Mouse (Mus musculus): ENCODE results near the gene Prss16. TPM values are rescaled to one million over a fixed set of nuclear protein-coding genes. Genes with fewer than 3 reads are reported as not detected.
A peak's percentile ranks its signal among the peaks of the same experiment; 100 is the strongest.

The Prss16 gene
- polyA plus RNA-seq, 1 experiment = 0.08 TPM

DNA sequence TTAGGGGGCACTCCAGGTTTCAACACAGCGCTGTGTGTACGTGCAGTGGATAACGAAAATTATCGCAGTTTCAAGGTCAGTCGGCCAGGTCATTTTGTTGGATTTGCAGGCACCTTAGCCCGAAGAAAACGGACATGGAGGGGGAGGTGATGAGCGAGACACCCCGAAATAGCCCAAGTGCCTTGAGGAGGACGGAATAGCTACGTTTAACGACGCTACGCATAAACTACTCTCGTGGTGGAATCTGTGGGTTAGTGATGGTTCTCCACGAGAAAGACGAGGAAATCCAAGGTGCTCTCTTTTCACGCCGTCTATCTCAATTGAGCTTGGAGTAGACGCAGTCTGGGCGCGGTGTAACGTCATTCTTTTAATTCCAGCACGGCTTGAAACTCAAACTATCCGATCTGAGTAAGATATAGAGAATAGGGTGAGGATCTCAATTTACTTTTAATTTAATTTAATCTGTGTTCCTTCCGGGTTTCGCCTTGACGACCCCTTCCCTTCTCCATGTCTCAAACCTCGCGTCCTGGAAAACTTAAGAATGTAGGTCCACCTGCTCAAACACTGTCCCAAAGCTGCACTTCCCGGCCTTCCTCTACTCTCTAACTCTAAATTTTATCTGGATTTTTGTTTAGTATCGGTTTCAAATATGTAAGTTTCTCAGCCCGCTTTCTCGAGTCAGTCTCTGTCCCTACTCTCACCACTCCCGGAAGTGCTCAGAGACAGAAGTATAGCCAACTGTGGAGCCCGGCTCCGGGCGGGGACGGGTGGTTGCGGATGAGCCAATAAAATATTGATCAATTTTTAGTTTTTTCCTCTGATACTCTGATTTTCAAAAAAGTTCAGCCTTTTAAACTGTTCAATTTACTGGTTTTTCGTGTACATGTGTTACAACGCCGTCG is 10.6 kb upstream of the Prss16 start:
- TF ChIP-seq CTCF (IDR thresholded peaks at IDR 0.05; ENCODE audit: borderline replicate concordance, extremely low read depth, insufficient read depth, insufficient read length) = no peak
- no peak for TF ChIP-seq POLR2A (IDR thresholded peaks at IDR 0.05; ENCODE audit: borderline replicate concordance, extremely low read depth, insufficient read depth, insufficient read length, poor library complexity, severe bottlenecking)
- no peak for DNase-seq (ENCODE audit: low read depth)

DNA sequence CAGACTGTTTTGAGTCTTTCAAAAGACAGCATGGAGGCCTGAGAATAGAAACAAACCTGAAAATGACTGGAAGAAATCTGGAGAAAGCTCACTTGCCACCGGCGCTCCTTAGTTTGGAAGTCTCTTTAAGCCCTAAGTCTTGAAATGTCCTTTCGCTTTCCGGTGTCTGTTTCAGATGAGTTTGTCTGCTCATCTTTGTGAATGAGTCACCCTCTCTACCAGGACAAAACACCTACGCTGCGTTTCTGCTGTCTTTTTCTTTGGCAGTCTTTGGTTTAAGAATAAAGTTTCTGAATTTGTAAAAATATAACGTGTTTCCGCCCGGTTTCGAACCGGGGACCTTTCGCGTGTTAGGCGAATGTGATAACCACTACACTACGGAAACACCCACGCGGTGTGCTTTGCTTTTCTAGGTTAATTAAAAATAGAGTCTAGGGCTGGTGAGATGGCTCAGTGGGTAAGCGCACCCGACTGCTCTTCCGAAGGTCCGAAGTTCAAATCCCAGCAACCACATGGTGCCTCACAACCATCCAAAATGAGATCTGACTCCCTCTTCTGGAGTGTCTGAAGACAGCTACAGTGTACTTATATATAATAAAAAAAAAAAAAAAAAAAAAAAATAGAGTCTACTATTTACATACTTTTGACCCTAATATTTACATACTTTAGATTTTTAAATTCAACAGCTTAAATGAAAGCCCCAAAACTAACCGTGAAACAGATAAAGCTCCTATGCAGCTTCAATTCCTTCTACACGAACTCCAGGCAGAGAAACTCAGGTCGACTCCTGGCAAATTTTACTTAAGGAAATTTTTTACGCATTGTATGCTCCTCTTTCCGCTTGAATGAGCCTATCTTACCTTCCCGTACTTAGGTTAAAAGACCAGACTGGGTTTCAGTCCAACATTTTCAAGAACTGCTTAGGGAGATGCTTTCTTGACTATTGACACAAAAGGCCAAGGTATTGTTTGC is 6.2 kb upstream of the Prss16 start:
- no peak for TF ChIP-seq POLR2A (IDR thresholded peaks at IDR 0.05; ENCODE audit: borderline replicate concordance, extremely low read depth, insufficient read depth, insufficient read length, poor library complexity, severe bottlenecking)
- TF ChIP-seq CTCF (IDR thresholded peaks at IDR 0.05; ENCODE audit: borderline replicate concordance, extremely low read depth, insufficient read depth, insufficient read length) = no peak
- DNase-seq (ENCODE audit: low read depth) = peak; percentile 77

DNA sequence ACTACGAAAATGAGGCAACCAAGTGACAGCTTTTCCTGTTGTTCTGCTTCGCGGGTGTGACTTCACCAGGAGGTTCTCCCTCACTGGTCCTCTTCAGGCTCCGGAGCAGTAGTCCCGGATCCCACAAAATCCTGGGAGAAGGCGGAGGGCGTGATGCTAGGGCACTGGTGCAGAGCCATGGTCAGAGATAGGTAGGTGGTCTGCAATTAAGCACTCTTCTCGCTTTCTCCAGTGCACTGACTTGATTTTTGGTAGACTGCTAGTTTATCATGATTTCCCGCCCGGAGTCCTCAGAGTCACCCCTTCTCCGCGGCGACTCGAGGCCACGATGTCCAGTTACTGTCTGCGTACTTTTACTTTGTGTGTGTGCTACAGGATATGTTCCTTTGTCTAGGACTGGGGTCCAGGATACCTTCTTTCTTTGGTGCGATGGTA is 4.9 kb upstream of the Prss16 start:
- peak; percentile 47 for DNase-seq (ENCODE audit: low read depth)
- TF ChIP-seq POLR2A (IDR thresholded peaks at IDR 0.05; ENCODE audit: borderline replicate concordance, extremely low read depth, insufficient read depth, insufficient read length, poor library complexity, severe bottlenecking) = no peak
- no peak for TF ChIP-seq CTCF (IDR thresholded peaks at IDR 0.05; ENCODE audit: borderline replicate concordance, extremely low read depth, insufficient read depth, insufficient read length)

DNA sequence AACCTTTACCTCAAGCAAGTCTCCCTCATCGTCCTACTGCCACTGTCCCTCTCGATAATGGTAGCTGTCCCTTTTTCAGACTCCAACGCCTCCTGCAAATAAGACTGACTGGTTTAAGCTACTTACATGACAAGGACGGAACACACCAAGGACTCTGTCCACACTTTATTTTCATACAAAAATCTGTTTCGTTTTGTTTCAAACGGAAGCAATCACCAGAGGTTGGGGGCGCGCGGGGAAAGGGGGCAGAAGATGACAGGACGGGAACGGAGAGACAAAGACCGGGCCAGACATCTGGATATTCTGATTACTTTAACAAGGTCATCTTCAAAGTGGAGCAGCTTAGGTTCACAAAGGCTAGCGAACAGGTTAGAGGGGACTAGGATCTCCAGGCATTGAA is 4.2 kb upstream of the Prss16 start:
- DNase-seq (ENCODE audit: low read depth) = peak; percentile 51
- no peak for TF ChIP-seq CTCF (IDR thresholded peaks at IDR 0.05; ENCODE audit: borderline replicate concordance, extremely low read depth, insufficient read depth, insufficient read length)
- no peak for TF ChIP-seq POLR2A (IDR thresholded peaks at IDR 0.05; ENCODE audit: borderline replicate concordance, extremely low read depth, insufficient read depth, insufficient read length, poor library complexity, severe bottlenecking)

DNA sequence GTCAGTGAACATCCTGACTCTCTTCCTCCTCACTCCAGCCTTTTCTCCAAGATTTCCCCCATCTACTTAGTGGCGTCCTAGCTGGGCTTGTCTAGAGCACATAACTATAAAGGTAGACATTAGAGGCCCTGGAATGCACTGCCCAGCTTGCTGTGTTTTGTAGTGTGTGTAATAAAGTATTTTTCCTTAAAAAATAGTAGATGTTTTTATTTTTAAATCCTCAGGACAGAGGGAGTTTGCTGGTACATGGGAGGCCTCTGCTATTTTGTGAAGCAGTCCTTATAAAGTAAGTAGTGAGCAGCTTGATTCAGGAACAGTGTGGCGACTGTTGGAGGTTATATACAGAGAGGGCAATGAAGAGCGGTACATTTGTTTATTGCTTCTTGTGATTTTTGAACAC is 835 bp downstream of the Prss16 start:
- DNase-seq (ENCODE audit: low read depth) = no peak
- TF ChIP-seq CTCF (IDR thresholded peaks at IDR 0.05; ENCODE audit: borderline replicate concordance, extremely low read depth, insufficient read depth, insufficient read length) = no peak
- no peak for TF ChIP-seq POLR2A (IDR thresholded peaks at IDR 0.05; ENCODE audit: borderline replicate concordance, extremely low read depth, insufficient read depth, insufficient read length, poor library complexity, severe bottlenecking)

DNA sequence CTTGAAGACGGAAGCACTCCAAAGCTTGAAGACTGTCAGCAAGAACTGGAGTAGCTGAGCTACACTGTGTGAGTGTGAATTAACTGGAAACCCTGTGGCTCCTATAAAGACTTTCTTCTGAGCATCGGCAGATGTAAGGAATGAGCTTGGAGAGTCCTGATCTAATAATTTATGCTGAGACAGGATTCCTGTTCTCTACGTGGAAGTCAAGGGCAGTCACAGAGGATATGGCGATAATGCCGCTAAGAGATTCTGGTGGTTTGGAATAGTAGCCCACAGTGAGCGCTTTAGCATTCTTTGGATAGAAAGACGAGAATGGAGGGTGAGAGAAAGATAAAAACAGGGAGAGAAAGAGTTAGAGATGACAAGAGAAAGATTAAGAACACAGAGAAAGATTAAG is 1.7 kb downstream of the Prss16 start:
- no peak for DNase-seq (ENCODE audit: low read depth)
- TF ChIP-seq POLR2A (IDR thresholded peaks at IDR 0.05; ENCODE audit: borderline replicate concordance, extremely low read depth, insufficient read depth, insufficient read length, poor library complexity, severe bottlenecking) (no peak), CTCF (IDR thresholded peaks at IDR 0.05; ENCODE audit: borderline replicate concordance, extremely low read depth, insufficient read depth, insufficient read length) (no peak)

DNA sequence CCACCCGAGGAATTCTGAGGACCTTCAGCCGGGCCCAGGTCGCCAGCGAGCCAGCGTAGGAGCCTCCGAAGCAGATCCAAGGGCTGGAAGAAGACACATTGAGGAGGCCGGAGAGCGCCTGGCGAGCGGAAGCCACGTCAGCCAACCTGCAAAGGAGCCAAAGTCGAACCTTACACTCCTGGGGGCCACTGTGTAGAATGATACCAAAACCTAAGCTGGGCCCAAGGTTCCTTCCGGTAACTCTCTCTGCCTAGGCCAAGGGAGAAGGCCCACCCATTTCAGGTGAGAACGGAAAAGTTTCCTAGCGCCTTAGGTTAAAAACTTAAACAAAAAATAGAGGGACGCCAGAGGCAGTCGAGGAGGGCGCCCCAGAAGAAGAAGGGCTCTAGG is 2.4 kb downstream of the Prss16 start:
- no peak for DNase-seq (ENCODE audit: low read depth)
- TF ChIP-seq POLR2A (IDR thresholded peaks at IDR 0.05; ENCODE audit: borderline replicate concordance, extremely low read depth, insufficient read depth, insufficient read length, poor library complexity, severe bottlenecking) (no peak), CTCF (IDR thresholded peaks at IDR 0.05; ENCODE audit: borderline replicate concordance, extremely low read depth, insufficient read depth, insufficient read length) (no peak)

DNA sequence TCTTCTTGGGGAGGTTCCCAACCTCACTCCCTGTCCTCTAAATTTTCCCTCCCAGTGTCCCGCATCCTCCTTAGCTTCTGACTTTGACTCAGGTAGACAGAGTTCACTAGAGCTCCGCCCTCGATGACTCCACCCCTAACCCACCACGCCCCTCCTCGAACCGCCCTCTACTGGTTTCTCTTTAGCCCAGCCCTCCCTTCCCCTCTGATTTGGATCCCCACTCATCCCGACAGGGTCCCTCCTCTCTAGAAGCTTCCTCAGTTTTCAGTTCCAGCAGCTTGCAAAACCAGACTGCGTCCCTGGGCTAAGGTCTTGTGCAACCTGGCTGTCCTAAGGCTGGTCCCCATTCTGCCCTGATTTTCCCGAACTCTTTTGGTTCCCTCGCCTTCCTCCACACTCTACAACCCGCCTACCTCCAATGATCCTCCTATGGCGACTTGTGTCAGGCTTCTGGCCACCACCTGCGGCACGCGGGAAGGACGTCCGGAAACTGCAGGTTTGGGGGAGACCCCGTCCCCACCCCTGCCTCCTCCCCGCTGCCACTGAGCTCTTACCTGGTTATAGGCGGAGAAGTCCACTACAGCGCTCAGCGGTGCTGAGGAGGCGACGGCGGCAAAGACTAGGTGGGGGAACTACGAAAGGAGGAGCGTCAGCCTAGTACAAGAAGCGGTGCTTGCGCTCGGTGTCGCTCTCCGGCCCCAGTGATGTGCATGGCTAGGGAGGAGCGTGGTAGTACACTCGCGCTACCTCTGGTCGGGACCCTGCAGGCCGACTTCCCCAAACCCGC is 3.0 kb downstream of the Prss16 start:
- TF ChIP-seq POLR2A (IDR thresholded peaks at IDR 0.05; ENCODE audit: borderline replicate concordance, extremely low read depth, insufficient read depth, insufficient read length, poor library complexity, severe bottlenecking) = no peak
- no peak for TF ChIP-seq CTCF (IDR thresholded peaks at IDR 0.05; ENCODE audit: borderline replicate concordance, extremely low read depth, insufficient read depth, insufficient read length)
- peak; percentile 58 for DNase-seq (ENCODE audit: low read depth)

DNA sequence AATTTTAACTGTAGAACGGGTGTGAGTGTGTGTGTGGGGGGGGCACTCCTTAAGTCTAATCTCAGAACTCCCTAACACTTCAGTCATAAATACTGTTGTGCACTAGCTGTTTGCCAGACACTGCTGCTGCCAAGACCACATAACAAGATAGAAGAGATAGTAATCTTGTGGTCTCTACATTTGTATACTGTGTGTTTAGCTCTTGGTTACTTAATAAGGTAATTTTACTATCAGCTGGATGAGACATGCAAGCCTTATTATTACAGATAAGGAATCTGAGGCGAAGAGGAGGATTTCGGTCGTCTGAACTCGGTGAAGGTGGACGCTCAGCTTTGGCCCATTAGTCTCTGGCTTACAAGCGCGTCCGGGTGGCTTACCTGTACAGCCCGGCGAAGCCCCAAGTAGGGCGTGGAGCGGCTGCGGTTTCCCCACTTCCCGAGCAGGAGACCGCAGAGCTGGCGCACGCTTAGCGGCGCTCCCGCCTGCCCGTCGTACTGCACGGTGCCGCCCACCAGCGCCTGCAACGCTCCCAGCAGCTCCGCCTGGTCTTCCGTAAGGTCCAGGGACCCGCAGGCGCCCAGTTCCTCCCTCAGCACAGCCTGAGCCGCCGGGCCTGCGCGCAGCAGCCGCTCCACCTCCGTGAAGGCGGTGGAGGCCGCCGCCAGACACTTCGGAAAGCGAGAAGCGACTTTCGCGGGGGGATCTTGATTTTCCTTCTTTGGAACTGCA is 3.8 kb downstream of the Prss16 start:
- TF ChIP-seq POLR2A (IDR thresholded peaks at IDR 0.05; ENCODE audit: borderline replicate concordance, extremely low read depth, insufficient read depth, insufficient read length, poor library complexity, severe bottlenecking) (no peak), CTCF (IDR thresholded peaks at IDR 0.05; ENCODE audit: borderline replicate concordance, extremely low read depth, insufficient read depth, insufficient read length) (no peak)
- DNase-seq (ENCODE audit: low read depth) = peak; percentile 78

DNA sequence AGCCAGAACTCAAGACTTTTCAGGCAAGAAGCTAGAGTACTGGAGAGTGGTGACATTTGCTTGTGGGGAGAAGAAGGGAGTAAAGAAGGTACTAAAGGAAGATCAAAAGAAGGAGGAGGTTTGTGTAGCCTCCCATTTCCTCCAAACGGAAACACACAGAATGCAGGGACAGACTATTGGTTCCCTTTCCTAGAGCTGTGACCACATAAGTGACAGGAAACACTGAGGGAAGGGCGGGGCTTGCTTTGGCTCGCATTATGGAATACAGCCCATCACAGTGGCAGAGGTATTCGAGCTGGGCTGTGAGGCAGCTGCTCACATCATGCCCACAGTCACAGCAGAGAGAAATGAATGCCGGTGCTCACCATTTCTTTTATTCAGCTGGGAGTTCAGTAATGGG is 7.7 kb downstream of the Prss16 start:
- no peak for DNase-seq (ENCODE audit: low read depth)
- no peak for TF ChIP-seq CTCF (IDR thresholded peaks at IDR 0.05; ENCODE audit: borderline replicate concordance, extremely low read depth, insufficient read depth, insufficient read length)

All from brain, embryonic 14.5 days (tissue).